Mouse (Mus musculus): ENCODE results near the gene Trim43a.
"Not testable (repeated sequence)": the region's sequence is repeated elsewhere in the genome, so short reads cannot be mapped to it uniquely, and the experiment has no call there.

The Trim43a gene

DNA sequence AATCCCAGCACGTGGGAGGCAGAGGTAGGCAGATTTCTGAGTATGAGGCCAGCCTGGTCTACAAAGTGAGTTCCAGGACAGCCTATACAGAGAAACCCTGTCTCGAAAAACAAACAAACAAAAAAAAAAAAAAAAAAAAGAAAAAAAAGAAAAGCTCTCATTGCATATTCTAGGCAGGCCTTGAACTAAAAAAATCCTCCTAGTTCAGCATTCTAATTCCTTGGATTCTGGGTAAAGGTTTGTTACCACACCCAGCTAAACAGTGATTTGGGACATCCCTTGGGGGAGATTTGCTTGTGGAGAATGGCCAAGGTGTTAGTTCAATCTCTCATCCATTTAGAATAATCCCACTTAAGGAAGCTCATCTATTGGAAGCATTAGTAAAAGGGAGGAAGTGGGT is at the start of gene Trim43a:
Gene Trim43a, plus strand, starts transcription at position 301 of the 400 bp plus-strand sequence.
- not testable (repeated sequence) for DNase-seq

DNA sequence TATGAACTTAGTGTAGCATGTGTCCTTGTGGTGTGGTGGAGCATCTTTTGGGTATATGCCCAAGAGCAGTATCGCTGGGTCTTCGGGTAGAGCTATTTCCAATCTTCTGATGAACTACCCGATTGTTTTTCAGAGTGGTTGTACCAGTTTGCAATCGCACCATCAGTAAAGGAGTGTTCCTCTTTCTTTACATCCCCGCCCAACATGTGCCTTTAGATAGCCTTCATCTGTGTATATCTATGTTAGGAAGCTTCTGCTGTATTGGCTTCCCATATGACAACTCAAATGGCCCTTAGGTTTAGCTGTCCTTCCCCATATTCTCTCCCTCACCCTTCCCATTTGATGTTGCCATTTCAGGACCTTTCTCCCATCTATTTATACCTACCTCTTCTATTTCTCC is 46.6 kb upstream of the Trim43a start:
- no peak for DNase-seq

DNA sequence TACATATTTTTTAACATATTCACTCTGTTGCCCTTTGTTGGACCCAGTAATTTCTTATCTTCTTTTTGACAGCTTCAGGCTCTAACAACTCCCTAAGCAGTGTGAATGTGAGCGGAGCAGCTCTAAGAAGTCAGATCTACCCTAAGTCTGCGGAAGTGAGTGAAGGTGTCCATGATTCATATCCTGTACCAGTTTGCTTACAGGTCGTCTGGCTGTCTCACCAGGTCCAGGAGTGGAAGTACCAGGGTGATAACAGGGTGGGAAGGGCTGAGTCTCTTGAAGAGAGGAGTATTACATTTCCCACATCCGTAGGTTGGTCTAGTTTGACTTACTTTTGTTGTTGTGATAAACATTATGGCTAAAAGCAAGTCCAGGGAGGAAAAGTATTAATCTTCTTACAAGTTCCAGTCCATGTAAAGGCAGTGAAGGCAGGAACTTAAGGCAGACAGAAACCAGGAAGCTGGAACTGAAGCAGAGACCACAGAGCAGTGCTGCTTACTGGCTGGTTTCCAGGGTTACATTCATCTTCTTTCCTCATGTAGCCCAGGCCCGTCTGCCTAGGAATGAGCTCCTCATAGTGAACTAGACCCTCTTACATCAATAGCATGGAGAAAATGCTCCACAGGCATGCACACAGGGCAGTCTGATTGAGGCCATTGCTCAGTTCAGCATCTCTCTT is 41.0 kb upstream of the Trim43a start:
- DNase-seq, result no peak

DNA sequence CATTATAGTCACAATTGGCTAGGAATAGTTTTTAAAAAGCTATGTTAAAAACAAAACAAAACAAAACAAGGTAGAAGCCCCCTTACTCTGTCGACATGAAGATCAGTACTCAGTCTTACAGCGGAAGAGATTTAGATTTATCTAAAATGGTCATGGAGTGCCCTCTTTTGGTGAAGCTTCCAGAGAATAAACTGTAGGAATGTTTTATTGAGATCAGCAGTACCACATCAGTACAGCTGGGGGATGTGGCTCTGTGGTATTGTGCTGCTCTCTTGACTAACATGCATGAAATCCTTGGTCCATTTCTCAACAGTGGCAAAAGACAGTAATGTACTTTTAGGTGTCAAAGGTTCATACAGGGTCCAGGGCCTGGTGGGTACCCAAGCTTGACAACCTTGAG is 37.9 kb upstream of the Trim43a start:
- peak in 1 of 2 experiments; percentile 50 for DNase-seq

DNA sequence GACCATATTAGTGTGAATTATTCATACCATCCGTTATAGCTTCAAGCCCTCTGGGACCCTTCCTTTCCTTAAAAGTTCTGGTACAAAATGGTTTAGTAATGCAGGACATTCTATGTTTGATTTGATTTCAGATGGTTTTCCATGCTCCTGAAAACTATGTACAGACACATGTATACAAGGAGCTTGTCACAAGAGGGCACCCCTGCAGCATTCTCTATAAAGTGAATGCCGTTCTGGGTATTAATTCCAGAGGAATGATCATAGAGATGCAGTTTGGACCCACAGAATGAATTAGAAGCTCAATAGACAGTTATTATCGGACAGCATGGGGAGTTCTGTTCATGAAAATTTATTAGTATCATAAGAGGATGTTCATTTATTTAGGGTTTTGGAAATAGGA is 35.2 kb upstream of the Trim43a start:
- peak; percentile 63 to 67 for DNase-seq

DNA sequence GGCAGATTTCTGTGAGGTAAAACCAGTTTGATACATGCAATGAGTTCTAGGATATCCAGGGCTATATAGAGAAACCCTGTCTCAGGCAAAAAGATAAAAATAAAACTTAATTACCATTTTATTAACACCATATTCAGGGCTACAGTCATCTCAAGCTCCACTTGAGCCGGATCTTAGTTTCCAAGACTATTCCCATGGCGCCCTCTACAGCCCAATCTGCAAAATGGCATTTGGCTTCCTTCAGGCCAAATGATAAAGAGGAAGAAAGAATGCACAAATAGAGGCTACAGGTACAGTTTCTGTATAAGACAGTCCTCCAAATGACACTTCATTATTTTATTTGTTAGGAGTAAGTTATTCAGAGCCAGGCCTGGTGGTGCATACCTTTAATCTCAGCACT is 34.5 kb upstream of the Trim43a start:
- peak; percentile 73 to 75 for DNase-seq

DNA sequence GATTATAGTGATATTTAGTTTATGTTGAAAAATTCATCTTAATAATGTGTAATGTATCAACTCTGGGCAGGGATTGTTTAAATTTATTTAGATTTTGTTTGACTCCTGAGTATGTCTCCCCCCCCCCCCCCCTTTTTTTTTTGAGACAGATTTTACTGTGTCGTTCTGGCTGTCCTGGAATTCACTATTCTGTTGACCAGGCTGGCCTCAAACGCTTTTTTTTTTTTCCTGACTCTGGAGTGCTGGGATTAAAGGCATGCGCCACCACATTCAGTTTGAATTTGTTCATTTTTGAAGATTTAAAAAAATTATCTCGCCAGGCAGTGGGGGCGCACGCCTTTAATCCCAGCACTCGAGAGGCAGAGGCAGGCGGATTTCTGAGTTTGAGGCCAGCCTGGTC is 34.0 kb upstream of the Trim43a start:
- no peak for DNase-seq

DNA sequence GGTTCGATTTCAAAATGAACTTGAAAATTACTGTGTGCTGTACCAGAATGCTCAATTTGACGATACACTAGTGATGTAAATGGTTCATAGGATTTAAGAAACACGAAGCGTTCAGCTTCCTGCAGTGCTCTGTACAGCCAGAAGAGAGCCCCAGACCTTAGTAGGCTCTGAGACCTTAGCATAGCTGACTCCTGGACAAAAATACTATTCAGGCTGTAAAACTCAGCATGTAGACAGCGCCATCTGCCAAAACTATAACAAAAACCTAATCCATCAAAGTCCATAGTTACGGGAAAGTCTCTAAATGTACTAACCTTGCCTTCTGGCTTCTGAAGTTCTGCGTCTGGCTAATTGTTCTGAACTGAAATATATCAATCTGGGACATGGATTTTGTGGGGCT is 33.4 kb upstream of the Trim43a start:
- DNase-seq, result peak; percentile 34 to 53

DNA sequence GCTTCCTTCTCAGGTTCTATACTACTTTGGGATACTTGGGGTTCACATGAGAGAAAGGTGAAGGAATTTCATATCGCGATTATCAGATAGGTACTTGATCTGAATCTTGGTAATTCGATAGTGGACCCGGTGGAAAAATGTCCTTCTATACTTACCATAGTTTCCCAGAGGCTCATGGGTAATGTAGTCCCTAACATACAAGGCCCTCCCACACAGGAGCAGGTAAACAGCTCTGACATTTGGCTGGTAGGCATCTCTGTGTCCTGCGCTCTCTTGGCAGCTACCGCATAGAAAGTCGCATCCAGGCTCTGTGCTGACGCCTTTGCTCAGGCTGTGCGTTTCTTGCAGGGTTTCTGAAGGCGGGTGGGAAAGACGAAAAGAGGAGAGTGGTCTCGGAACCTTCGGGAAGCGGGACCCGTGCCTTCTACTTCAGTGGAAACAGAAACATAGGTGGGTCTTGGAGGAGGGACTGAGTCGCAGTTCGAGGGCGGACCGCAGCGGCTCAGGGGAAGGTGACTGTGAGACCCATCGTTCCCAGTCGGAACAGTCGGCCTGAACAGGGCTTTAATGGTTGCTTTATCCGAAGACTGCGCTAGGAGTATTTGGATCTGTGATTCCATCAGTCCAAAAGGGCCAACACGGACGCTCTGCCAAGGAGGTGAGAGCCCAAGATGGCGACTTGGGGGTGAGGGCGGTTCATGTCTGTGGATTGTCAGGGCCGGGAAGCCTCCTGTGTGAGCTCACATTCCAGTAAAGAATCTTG is 32.7 kb upstream of the Trim43a start, which contains the start of gene Zfp949:
Gene Zfp949, plus strand, starts transcription at position 170 of the 763 bp plus-strand sequence.
- peak; percentile 80 to 87 for DNase-seq

DNA sequence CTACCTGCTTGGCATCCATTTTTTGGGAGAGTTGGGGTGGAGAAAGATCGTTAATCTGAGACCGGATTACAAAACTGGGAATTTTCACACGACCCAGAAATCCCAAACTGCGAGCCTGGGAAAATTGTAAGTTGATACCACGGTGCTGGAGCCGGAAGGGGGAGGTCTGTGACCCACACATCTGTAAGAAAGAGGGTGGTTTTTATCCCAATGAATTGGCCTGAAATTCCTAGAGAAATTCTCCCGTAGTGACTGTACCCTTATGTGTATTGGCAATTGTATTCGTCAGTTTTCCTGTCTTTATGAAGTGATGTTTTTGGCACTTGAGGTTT is 32.1 kb upstream of the Trim43a start:
- no peak for DNase-seq

DNA sequence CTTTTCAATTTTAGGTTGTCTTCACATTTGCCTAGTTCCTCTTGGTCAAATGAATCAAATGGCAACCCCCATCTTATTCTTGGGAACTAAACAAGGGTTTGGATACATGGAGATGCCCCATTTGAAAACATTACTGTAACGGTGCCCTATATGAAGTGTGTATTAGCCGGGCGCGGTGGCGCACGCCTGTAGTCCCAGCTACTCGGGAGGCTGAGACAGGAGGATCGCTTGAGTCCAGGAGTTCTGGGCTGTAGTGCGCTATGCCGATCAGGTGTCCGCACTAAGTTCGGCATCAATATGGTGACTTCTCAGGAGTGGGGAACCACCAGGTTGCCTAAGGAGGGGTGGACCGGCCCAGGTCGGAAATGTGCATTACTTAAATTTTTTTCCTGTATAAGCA is 27.6 kb upstream of the Trim43a start:
- DNase-seq, result no peak

DNA sequence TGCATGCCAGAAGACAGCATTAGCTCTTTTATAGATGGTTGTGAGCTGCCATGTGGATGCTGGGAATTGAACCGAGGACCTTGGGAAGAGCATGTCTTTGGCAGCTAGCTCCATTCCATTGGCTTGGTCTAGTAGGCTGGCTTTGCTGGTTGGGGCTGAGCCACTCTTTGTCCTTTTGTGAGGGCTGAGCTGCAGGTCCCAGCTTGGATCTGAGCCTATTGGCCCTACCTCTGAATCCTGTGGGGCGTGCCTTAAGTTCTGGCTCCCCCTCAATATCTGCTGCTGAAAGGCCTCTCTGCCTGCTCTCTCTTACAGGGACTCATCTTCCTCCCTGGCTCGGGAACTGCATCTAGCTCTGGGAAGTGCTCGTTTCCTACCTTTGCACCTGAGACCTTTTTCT is 22.5 kb upstream of the Trim43a start:
- peak; percentile 60 to 67 for DNase-seq

DNA sequence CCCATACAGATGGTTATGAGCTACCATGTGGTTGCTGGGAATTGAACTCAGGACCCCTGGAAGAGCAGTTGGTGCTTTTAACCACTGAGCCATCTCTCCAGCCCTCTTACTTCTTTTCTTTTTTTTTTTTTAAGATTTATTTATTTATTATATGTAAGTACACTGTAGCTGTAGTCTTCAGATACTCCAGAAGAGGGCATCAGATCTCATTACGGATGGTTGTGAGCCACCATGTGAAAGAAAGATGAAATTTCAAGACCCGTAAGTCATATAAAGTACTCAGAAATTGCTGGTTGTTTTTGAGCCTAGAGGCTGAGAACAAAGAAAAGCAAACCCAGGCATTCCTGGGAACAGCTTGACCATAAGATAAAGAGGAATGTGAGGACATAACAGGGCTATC is 19.2 kb upstream of the Trim43a start:
- not testable (repeated sequence) for DNase-seq

DNA sequence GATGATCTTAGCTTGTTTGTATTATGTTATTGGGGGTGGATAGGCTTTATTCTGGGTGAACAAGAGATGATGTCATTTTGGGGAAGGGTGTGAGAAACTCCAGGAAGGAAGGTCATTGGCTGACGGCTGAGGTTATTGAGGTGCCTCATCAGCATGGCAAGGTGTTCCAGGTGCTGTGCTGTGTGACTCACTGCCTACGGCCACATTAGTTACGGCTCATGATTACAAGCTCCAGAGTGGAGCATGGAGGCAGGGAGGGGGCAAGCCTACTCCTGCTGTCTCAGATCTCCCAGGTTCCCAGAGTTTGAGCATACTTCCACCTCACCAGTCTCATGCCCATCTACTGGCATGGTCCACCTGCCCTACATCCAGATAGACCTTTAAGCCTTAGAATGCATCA is 10.2 kb upstream of the Trim43a start:
- not testable (repeated sequence) for DNase-seq

DNA sequence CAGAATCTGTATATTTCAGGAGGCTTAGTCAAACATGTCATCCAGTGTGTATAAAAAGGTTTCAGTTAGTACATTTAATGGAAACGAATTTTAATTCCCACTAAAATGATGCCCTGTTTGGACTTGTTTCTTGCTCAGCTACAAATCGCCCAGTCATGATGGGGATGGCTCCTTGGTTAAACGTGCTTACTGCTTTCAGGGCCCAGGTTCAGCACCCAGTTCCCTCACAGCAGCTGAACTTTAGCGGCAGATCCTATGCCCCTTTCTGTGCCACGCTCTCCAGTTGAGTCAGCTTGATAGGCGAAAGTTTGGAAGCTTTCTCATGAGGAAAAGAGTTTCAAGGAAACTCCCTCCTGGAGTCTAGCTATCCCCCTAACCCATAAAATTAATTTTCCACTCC is 13.0 kb downstream of the Trim43a start:
- not testable (repeated sequence) for DNase-seq

DNA sequence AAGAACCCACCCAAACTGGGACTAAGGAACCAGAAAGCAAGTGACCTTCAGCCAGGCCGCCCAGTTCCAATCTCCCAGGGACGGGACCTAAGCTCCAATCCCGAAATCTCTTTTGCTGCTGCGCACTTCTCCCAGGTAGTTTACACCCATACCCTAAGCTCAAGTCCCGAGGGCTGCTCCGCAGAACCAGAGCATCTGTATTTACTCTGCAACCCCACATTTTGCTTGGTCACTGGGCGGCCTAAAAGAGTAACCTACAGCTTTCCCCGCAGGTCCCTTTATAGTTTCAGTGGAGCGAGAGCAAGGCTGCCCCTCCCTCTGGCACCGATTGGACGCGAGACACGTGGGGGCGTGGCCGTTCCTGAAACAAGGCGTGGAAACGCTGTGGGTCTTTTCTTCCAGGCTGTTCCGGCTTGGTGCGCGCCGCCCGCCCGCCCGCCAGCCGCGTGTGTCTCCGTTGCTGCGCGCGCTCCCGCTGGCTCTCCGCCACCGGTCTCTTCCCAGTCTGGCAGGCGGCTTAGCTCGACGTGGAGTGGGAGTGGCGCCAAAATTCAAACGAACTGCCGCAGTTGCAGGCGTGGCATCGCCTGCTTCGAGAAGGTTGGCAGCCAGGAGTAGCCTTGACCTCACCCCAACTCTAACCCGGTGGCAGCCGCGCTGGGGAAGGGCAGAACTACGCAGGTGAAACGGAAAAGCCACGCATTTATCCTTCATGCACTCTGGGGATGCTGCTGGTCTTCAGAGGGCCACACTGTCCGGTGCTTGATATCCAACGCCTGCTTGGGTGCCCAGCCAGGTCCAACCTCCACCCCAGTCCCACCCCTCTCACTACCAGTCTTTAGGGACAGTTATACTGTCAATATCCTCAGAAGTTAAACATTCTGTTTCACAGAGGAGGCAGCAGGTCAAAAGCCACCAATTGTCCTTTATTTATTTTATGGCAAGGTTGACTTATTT is 18.8 kb downstream of the Trim43a start:
- peak; percentile 100 for DNase-seq

DNA sequence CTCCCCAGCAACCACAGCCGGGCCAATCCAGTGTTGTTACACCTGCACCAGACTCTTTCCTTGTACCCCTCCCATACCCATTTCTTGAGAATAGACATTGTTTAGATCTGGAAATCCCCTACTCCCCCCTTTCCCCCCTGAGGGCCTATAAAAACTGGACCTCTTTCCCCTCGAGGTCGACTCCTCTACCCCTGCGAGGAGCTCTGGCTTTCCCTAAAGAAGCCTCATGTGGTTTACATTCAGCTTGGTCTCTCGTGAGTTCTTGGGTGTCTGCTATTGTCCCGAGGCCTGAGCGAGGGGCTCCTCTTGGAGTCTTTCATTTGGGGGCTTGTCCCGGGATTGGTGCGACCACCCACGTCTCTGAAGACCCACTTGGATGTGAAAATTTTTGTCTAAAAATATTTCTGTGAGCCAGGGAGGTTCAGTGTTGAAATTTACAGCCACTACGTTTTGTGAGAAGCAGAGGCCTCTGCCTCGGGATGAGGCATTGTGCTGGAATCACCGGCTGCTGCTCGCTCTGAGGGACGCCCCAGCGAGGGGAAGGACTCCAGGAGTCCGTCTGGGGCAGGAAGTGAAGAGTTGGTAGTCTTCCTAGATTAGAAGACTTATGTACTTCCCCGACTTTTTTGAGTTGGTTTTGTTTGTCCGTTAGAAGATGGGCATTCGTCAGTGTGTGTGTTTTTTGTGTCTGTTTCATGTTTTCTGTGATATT is 45.3 kb downstream of the Trim43a start:
- not testable (repeated sequence) for DNase-seq

DNA sequence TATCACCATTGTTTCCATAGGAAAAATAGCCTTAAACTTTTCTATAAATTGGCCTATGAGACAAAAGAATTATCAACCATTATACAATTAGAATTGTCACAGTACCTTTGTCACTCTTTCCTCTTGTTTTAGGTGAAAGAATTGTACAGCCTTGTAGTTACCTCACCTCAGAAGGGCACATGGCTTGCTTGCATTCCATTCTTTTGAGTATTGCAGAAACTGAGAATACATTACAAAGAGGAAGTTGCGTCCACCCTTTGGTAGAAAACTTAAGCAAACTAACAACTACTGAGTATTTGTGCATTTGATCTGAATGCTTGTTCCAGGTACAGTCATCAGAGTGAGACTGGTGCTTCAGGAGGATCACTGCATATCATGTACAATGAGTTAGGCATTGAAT is 57.4 kb downstream of the Trim43a start:
- DNase-seq, result not testable (repeated sequence)
